Mouse (Mus musculus): ENCODE results near the gene Fndc11. TPM values are rescaled to one million over a fixed set of nuclear protein-coding genes. Genes with fewer than 3 reads are reported as not detected.

Fndc11 gene
- polyA plus RNA-seq, 1 experiment from 2014 or later = 0.23 TPM

GRCm38 (mm10) chr2:181227122-181227521 lies 7.3 kb downstream of the Fndc11 start:
- Histone ChIP-seq H3K36me3 (ENCODE audit: poor library complexity, severe bottlenecking) (no peaks in the 10 kb centered on the region), H3K27ac (no peak overlapping the region), H3K27me3 (no peaks in the 10 kb centered on the region), H3K4me1 (no peaks in the 10 kb centered on the region), H3K4me3 (no peak overlapping the region), H3K9me3 (replicated peaks) (no peaks in the 10 kb centered on the region), H3K4me2 (no peak overlapping the region), H3K9ac (no peak overlapping the region)
- ATAC-seq = no peak
- 87% methylated on average over 3 of the region's 3 CpGs for WGBS

- no peaks in the 10 kb centered on the region for H3K4me1 ChIP-seq
- no peak for ATAC-seq
- H3K27ac ChIP-seq = no peak overlapping the region
- H3K36me3 ChIP-seq (ENCODE audit: poor library complexity, severe bottlenecking) = no peaks in the 10 kb centered on the region
- no peak overlapping the region for H3K9ac ChIP-seq
- no peaks in the 10 kb centered on the region for H3K9me3 ChIP-seq (replicated peaks)
- 80% methylated on average over 1 of the region's 1 CpGs for WGBS
- no peaks in the 10 kb centered on the region for H3K27me3 ChIP-seq
- no peak overlapping the region for H3K4me3 ChIP-seq
- H3K4me2 ChIP-seq = no peak overlapping the region
Measured at GRCm38 (mm10) chr2:181228335-181228734, 8.5 kb downstream of the Fndc11 start.

DNA sequence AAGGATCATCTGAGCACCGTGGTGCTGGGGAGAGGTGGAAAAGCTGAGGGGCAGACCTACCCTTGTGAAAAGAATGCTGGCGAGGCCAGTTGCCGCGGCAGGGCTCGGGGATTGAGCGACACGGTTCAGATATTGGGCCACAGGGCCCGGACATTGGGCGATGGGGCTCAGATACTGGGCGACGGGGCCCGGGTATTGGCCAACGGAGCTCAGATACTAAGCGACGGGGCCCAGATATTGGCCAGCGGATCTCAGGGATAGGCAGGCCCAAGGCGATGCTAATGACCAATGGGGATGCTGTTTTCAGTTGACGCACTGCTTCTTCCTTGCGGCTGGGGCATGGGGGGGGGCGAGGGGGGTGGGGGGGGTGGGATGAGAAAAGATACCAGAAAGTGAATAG lies 11.4 kb downstream of the Fndc11 start:
- H3K9me3 ChIP-seq (replicated peaks) = no peaks in the 10 kb centered on the region
- H3K9ac ChIP-seq = no peak overlapping the region
- no peak overlapping the region for H3K27ac ChIP-seq
- no peaks in the 10 kb centered on the region for H3K4me1 ChIP-seq
- no peak overlapping the region for H3K4me3 ChIP-seq
- no peaks in the 10 kb centered on the region for H3K36me3 ChIP-seq (ENCODE audit: poor library complexity, severe bottlenecking)
- no peak for ATAC-seq
- 0 out of 2 replicates have a peak overlapping the region, but pooled peaks have one; percentile 2 for H3K4me2 ChIP-seq
- WGBS = 76% methylated on average over 20 of the region's 20 CpGs
- H3K27me3 ChIP-seq = no peaks in the 10 kb centered on the region

GRCm38 (mm10) chr2:181233443-181233842 lies 13.6 kb downstream of the Fndc11 start:
- no peak for ATAC-seq
- no peaks in the 10 kb centered on the region for H3K9me3 ChIP-seq (replicated peaks)
- H3K9ac ChIP-seq = no peak overlapping the region
- 90% methylated on average over 15 of the region's 15 CpGs for WGBS
- no peaks in the 10 kb centered on the region for H3K36me3 ChIP-seq (ENCODE audit: poor library complexity, severe bottlenecking)
- no peaks in the 10 kb centered on the region for H3K4me1 ChIP-seq
- no peak overlapping the region for H3K27ac ChIP-seq
- no peak overlapping the region for H3K4me3 ChIP-seq
- no peaks in the 10 kb centered on the region for H3K27me3 ChIP-seq
- no peak overlapping the region for H3K4me2 ChIP-seq

GRCm38 (mm10) chr2:181234680-181235079 lies 14.9 kb downstream of the Fndc11 start:
- H3K27ac ChIP-seq = no peak overlapping the region
- 92% methylated on average over 11 of the region's 11 CpGs for WGBS
- no peaks in the 10 kb centered on the region for H3K27me3 ChIP-seq
- H3K36me3 ChIP-seq (ENCODE audit: poor library complexity, severe bottlenecking) = no peaks in the 10 kb centered on the region
- H3K4me3 ChIP-seq = no peak overlapping the region
- no peak overlapping the region for H3K9ac ChIP-seq
- H3K9me3 ChIP-seq (replicated peaks) = no peaks in the 10 kb centered on the region
- H3K4me2 ChIP-seq = no peak overlapping the region
- no peaks in the 10 kb centered on the region for H3K4me1 ChIP-seq
- ATAC-seq = no peak

DNA sequence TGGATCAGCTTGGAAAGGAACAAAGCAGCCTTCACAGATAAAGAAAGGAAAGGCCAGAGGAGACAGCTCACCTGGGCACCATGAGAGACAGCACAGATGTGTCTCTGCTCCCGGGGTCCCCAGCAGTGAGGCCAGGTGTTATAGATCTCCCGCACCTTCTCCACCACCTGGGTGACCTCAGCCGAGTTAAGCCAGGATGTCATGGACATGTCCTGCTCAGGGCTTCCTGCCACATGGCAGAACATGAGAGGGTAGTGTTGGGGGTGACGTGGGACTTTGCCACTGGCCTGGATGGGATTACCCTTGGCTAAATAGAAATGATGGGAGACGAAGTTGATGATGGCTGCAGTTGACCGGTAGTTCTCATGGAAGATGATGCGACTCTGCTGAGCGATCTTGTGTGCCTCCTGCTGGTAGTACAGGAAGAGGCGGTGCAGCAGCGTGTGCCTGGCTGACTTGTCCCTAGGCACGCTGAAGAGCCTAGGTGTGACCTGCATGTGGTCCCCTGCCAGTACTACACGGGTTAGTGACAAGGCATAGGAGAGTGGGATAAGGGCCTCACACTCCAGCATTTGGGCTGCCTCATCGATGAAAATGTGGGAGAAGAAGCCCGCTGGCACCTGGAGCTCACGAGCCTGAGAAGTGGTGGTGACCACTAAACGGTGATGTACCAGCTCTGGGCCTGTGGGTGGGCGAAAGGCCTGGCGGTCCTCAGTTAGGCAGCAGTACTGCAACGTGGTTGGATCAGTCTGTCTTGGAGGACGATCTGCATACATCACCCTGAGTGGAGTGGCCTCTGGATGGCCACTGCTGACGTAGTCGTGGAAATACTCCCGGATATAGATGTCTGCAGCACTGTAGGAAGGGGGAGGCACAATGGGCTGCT lies 16.1 kb downstream of the Fndc11 start:
- Histone ChIP-seq H3K27ac (no peak overlapping the region), H3K9me3 (replicated peaks) (no peaks in the 10 kb centered on the region), H3K4me2 (no peak overlapping the region), H3K36me3 (ENCODE audit: poor library complexity, severe bottlenecking) (no peaks in the 10 kb centered on the region), H3K4me3 (no peak overlapping the region), H3K9ac (no peak overlapping the region), H3K4me1 (no peaks in the 10 kb centered on the region), H3K27me3 (no peaks in the 10 kb centered on the region)
- WGBS = 87% methylated on average over 23 of the region's 23 CpGs
- no peak for ATAC-seq

DNA sequence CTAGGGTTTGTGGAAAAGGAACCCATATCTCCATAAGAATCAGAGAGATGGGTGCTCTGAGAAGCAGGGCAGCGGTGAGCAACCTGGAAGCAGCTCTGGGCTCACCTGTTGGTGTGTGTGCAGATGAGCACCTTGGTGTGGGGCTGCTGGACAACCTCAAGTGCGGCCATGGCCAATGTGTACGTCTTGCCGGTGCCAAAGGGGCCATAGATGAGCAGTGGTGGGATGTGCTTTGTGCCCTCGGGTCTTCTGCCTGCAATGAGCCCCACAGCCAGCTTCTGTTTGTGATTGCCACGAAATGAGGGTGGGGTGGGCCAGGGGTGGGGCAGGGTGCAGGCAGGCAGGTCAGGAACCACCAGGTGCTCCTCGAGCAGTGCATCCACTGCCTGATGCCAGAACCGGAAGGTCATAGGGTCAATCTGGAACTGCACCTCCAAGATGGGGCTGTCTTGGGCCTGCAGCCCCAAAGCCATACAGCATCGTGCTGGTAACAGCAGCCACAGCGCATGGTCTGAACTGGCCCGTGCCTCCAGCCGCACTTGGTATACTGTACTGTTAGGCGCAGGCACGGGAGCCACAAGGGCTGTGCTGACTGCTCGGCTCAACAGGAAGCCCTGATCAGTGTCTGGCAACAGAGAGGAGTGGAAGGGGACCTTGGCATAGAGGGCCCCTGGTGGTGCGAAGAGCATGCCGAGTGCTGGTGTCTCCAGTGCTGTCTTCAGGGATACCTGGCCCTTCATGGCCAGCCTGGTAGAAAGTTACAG lies 17.6 kb downstream of the Fndc11 start:
- H3K4me2 ChIP-seq = no peak overlapping the region
- 89% methylated on average over 17 of the region's 17 CpGs for WGBS
- no peaks in the 10 kb centered on the region for H3K27me3 ChIP-seq
- no peak overlapping the region for H3K4me3 ChIP-seq
- H3K9me3 ChIP-seq (replicated peaks) = no peaks in the 10 kb centered on the region
- H3K36me3 ChIP-seq (ENCODE audit: poor library complexity, severe bottlenecking) = no peaks in the 10 kb centered on the region
- no peaks in the 10 kb centered on the region; the same call in 1 of the 2 replicates for H3K4me1 ChIP-seq
- no peak for ATAC-seq
- H3K27ac ChIP-seq = no peak overlapping the region
- no peak overlapping the region for H3K9ac ChIP-seq

- H3K27me3 ChIP-seq = no peaks in the 10 kb centered on the region
- no peak overlapping the region for H3K9ac ChIP-seq
- H3K27ac ChIP-seq = no peak overlapping the region
- H3K4me3 ChIP-seq = no peak overlapping the region
- no peaks in the 10 kb centered on the region for H3K36me3 ChIP-seq (ENCODE audit: poor library complexity, severe bottlenecking)
- H3K4me2 ChIP-seq = no peak overlapping the region
- 79% methylated on average over 10 of the region's 10 CpGs for WGBS
- no peaks in the 10 kb centered on the region; the same call in 1 of the 2 replicates for H3K4me1 ChIP-seq
- no peaks in the 10 kb centered on the region for H3K9me3 ChIP-seq (replicated peaks)
- no peak for ATAC-seq
Measured at GRCm38 (mm10) chr2:181238091-181238610, 18.3 kb downstream of the Fndc11 start.

GRCm38 (mm10) chr2:181238861-181239260 lies 19.0 kb downstream of the Fndc11 start:
- WGBS = 59% methylated on average over 2 of the region's 2 CpGs
- Histone ChIP-seq H3K27me3 (no peaks in the 10 kb centered on the region), H3K4me1 (no peaks in the 10 kb centered on the region; the same call in 1 of the 2 replicates), H3K4me3 (no peak overlapping the region), H3K36me3 (ENCODE audit: poor library complexity, severe bottlenecking) (no peaks in the 10 kb centered on the region), H3K9me3 (replicated peaks) (no peaks in the 10 kb centered on the region), H3K4me2 (no peak overlapping the region), H3K27ac (no peak overlapping the region), H3K9ac (no peak overlapping the region)
- no peak for ATAC-seq

- H3K27me3 ChIP-seq = no peaks in the 10 kb centered on the region
- no peak for ATAC-seq
- no peaks in the 10 kb centered on the region for H3K9me3 ChIP-seq (replicated peaks)
- WGBS = 92% methylated on average over 9 of the region's 9 CpGs
- no peaks in the 10 kb centered on the region for H3K36me3 ChIP-seq (ENCODE audit: poor library complexity, severe bottlenecking)
- H3K9ac ChIP-seq = no peak overlapping the region
- no peak overlapping the region for H3K4me3 ChIP-seq
- H3K4me2 ChIP-seq = no peak overlapping the region
- H3K4me1 ChIP-seq = no peaks in the 10 kb centered on the region; the same call in 1 of the 2 replicates
- no peak overlapping the region for H3K27ac ChIP-seq
Measured at GRCm38 (mm10) chr2:181239261-181239660, 19.4 kb downstream of the Fndc11 start.

DNA sequence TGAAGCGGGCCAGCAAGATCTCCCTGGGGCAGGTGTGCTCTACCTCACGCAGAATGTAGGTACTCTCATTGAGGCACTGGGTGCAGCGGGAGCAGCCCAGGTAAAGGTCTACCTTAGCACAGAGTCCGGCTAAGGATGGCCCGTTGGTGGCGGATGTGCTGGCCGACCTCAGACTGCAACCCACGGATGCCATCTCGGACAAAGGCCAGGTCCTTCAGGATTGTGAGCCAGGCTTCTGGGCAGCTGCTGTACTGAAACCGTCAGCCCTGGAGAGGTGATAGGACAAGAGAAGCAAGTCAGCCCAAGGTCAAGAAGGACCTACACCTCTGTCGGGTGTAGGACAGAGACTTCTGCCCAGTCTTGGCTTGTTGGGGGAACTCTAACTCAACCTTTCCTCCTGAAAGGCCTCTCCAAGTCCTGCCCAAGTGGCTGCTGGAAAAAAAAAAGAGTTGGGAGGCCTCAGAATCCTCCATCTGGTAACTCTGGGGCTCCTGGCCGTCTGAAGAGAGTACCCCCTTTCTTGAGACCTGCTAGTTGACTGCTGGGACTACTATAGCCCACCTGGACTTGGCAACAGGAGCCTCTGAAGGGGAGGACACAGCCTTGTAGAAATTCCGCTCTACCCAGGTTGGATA lies 21.1 kb downstream of the Fndc11 start:
- no peaks in the 10 kb centered on the region; the same call in 1 of the 2 replicates for H3K4me1 ChIP-seq
- 88% methylated on average over 13 of the region's 13 CpGs for WGBS
- H3K27ac ChIP-seq = no peak overlapping the region
- no peaks in the 10 kb centered on the region for H3K9me3 ChIP-seq (replicated peaks)
- H3K27me3 ChIP-seq = no peaks in the 10 kb centered on the region
- no peak overlapping the region for H3K4me3 ChIP-seq
- no peak overlapping the region for H3K4me2 ChIP-seq
- no peak for ATAC-seq
- no peak overlapping the region for H3K9ac ChIP-seq
- H3K36me3 ChIP-seq (ENCODE audit: poor library complexity, severe bottlenecking) = no peaks in the 10 kb centered on the region

Measured in forebrain, embryonic 13.5 days (tissue).